Mouse (Mus musculus) MEL (cell line): ENCODE results near the gene Pvrig. TPM values are rescaled to one million over a fixed set of nuclear protein-coding genes. Genes with fewer than 3 reads are reported as not detected.
"Not testable (repeated sequence)": the region's sequence is repeated elsewhere in the genome, so short reads cannot be mapped to it uniquely, and the experiment has no call there.

Source experiments
- DNase-seq: peaks from one replicate; pipeline ENCODE4 v3.0.0; 2011; ENCODE audit warnings: low read depth, low spot score
- H3K27ac ChIP-seq: 2 replicates; pipeline ENCODE4 v1.5.1; 2012; ENCODE audit warnings: low read depth, mild to moderate bottlenecking, control low read depth, low read length, moderate library complexity; ENCODE audit not compliant: control insufficient read depth
- H3K27me3 ChIP-seq, 2 experiments: fragments of 150-350 bp in 1 of 2; sonication (generic) in 1 of 2; 2 replicates each; pipeline ENCODE4 v1.6.1; 2012; ENCODE audit warnings: low read length in 2 of 2, mild to moderate bottlenecking in 2 of 2, improper control_type of control experiment in 1 of 2, moderate library complexity in 1 of 2; ENCODE audit not compliant: insufficient read depth in 2 of 2, control insufficient read depth in 1 of 2
- H3K36me3 ChIP-seq, 2 experiments: 2 replicates each; pipeline ENCODE4 v1.6.1; 2012 to 2014; ENCODE audit warnings: low read length in 2 of 2, improper control_type of control experiment in 1 of 2, inconsistent platforms in 1 of 2, mild to moderate bottlenecking in 1 of 2; ENCODE audit not compliant: insufficient read depth in 2 of 2, control insufficient read depth in 1 of 2
- H3K4me1 ChIP-seq, 2 experiments: fragments of 150-350 bp in 1 of 2; sonication (generic) in 1 of 2; 2 replicates each; pipeline ENCODE4 v1.6.1; 2012; ENCODE audit warnings: low read length in 2 of 2, improper control_type of control experiment in 1 of 2, mild to moderate bottlenecking in 1 of 2; ENCODE audit not compliant: insufficient read depth in 2 of 2, control insufficient read depth in 1 of 2
- H3K4me3 ChIP-seq, 2 experiments: fragments of 150-350 bp in 1 of 2; sonication (generic) in 1 of 2; 2 replicates each; pipeline ENCODE4 v1.5.1; 2012; ENCODE audit warnings: low read depth in 2 of 2, low read length in 2 of 2, mild to moderate bottlenecking in 2 of 2, moderate library complexity in 2 of 2, control low read depth in 1 of 2, improper control_type of control experiment in 1 of 2; ENCODE audit not compliant: control insufficient read depth in 1 of 2, insufficient read depth in 1 of 2
- H3K79me2 ChIP-seq: 2 replicates; pipeline ENCODE4 v1.6.1; 2012; ENCODE audit warnings: mild to moderate bottlenecking, low read length, moderate library complexity; ENCODE audit not compliant: control insufficient read depth, poor library complexity, insufficient read depth
- H3K9ac ChIP-seq: 2 replicates; pipeline ENCODE4 v1.6.1; 2012; ENCODE audit warnings: low read depth, mild to moderate bottlenecking, control low read depth, low read length, moderate library complexity; ENCODE audit not compliant: control insufficient read depth, poor library complexity, severe bottlenecking
- H3K9me3 ChIP-seq: fragments of 150-350 bp; sonication (generic); replicated peaks from 2 replicates; pipeline ENCODE4 v1.6.1; 2012; ENCODE audit warnings: mild to moderate bottlenecking, low read length, improper control_type of control experiment, moderate library complexity; ENCODE audit not compliant: insufficient read depth
- CHD1 ChIP-seq: IDR thresholded peaks from 2 replicates; pipeline ENCODE4 v1.6.1; 2012; ENCODE audit warnings: low read depth, mild to moderate bottlenecking, inconsistent platforms, low read length, improper control_type of control experiment
- CTCF ChIP-seq, 3 experiments: IDR thresholded peaks in 2 of 3; conservative IDR thresholded peaks in 1 of 3; 2 replicates each; pipeline ENCODE4 v1.5.1; 2011 to 2012; ENCODE audit warnings: low read length in 3 of 3, low read depth in 2 of 3, mild to moderate bottlenecking in 2 of 3, improper control_type of control experiment in 1 of 3, inconsistent platforms in 1 of 3, mixed read lengths in 1 of 3, moderate library complexity in 1 of 3; ENCODE audit not compliant: control insufficient read depth in 1 of 3, insufficient read depth in 1 of 3, poor library complexity in 1 of 3, severe bottlenecking in 1 of 3
- JUND ChIP-seq: IDR thresholded peaks from 2 replicates; pipeline ENCODE4 v1.6.1; 2011; ENCODE audit warnings: low read depth, mild to moderate bottlenecking, improper control_type of control experiment, low read length
- KAT2A ChIP-seq: conservative IDR thresholded peaks from 2 replicates; pipeline ENCODE4 v1.6.1; 2012; ENCODE audit warnings: low read depth, low read length, improper control_type of control experiment, inconsistent platforms
- MAZ ChIP-seq: IDR thresholded peaks from 2 replicates; pipeline ENCODE4 v1.6.1; 2012; ENCODE audit warnings: low read depth, mild to moderate bottlenecking, inconsistent platforms, low read length, improper control_type of control experiment
- MEF2A ChIP-seq: IDR thresholded peaks from 2 replicates; pipeline ENCODE4 v1.6.1; 2014; ENCODE audit warnings: low read depth, mild to moderate bottlenecking, inconsistent platforms, low read length, improper control_type of control experiment; ENCODE audit not compliant: poor library complexity, insufficient replicate concordance, severe bottlenecking; ENCODE audit errors: extremely low read depth
- MYC ChIP-seq: IDR thresholded peaks from 2 replicates; pipeline ENCODE4 v1.6.1; 2011; ENCODE audit warnings: low read depth, mild to moderate bottlenecking, low read length, improper control_type of control experiment, moderate library complexity
- NRF1 ChIP-seq: IDR thresholded peaks from 2 replicates; pipeline ENCODE4 v1.6.1; 2014; ENCODE audit warnings: low read depth, mild to moderate bottlenecking, inconsistent platforms, low read length, improper control_type of control experiment, moderate library complexity; ENCODE audit not compliant: poor library complexity, insufficient read depth, severe bottlenecking
- POLR2AphosphoS5 ChIP-seq: IDR thresholded peaks from 2 replicates; pipeline ENCODE4 v1.6.1; 2012; ENCODE audit warnings: low read depth, borderline replicate concordance, mild to moderate bottlenecking, inconsistent platforms, low read length, moderate library complexity, mixed read lengths
- RCOR1 ChIP-seq: IDR thresholded peaks from 2 replicates; pipeline ENCODE4 v1.6.1; 2012; ENCODE audit warnings: low read depth, mild to moderate bottlenecking, inconsistent platforms, low read length, improper control_type of control experiment
- SIN3A ChIP-seq: IDR thresholded peaks from 2 replicates; pipeline ENCODE4 v1.6.1; 2012; ENCODE audit warnings: low read length, improper control_type of control experiment, inconsistent platforms
- SMC3 ChIP-seq: IDR thresholded peaks from 2 replicates; pipeline ENCODE4 v1.6.1; 2011; ENCODE audit warnings: low read depth, low read length, improper control_type of control experiment
- TAL1 ChIP-seq: IDR thresholded peaks from 2 replicates; pipeline ENCODE4 v1.6.1; 2012; ENCODE audit warnings: mild to moderate bottlenecking, inconsistent platforms, low read length, moderate library complexity, mixed read lengths
- TBP ChIP-seq: IDR thresholded peaks from 2 replicates; pipeline ENCODE4 v1.8.0; 2011; ENCODE audit warnings: low read depth, low read length, improper control_type of control experiment
- USF2 ChIP-seq, 2 experiments: IDR thresholded peaks; 2 replicates each; pipeline ENCODE4 v1.6.1; 2011 to 2012; ENCODE audit warnings: improper control_type of control experiment in 2 of 2, low read length in 2 of 2, borderline replicate concordance in 1 of 2, inconsistent platforms in 1 of 2, low read depth in 1 of 2, mild to moderate bottlenecking in 1 of 2; ENCODE audit not compliant: insufficient read depth in 1 of 2
- ZC3H11A ChIP-seq: IDR thresholded peaks from 2 replicates; pipeline ENCODE4 v1.6.1; 2012; ENCODE audit warnings: low read depth, mild to moderate bottlenecking, inconsistent platforms, low read length, improper control_type of control experiment
- ZKSCAN1 ChIP-seq: IDR thresholded peaks from 2 replicates; pipeline ENCODE4 v1.6.1; 2012; ENCODE audit warnings: low read depth, mild to moderate bottlenecking, inconsistent platforms, low read length, improper control_type of control experiment, moderate library complexity
- ZMIZ1 ChIP-seq: IDR thresholded peaks from 2 replicates; pipeline ENCODE4 v1.6.1; 2012; ENCODE audit warnings: low read depth, mild to moderate bottlenecking, inconsistent platforms, low read length, improper control_type of control experiment, moderate library complexity
- ZNF384 ChIP-seq: IDR thresholded peaks from 2 replicates; pipeline ENCODE4 v1.6.1; 2012; ENCODE audit warnings: low read depth, mild to moderate bottlenecking, inconsistent platforms, low read length, improper control_type of control experiment
- polyA plus RNA-seq, 2 experiments: library from polyadenylated mRNA; stranded (reverse) in 1 of 2; unstranded in 1 of 2; fragments of >175 nt in 1 of 2; fragments of >200 nt in 1 of 2; gene quantifications; 2 replicates each; pipeline versions ENCODE4 v1.2.1 to v1.2.4; 2012; ENCODE audit warnings: low replicate concordance in 2 of 2, low read depth in 1 of 2; ENCODE audit not compliant: insufficient read length in 2 of 2, insufficient read depth in 1 of 2, missing spikeins in 1 of 2
- total RNA-seq: library from RNA; depleted of rRNA; stranded (reverse); fragments of 300-350 nt; gene quantifications from 2 replicates; pipeline ENCODE4 v1.2.3, GENCODE M21; 2012

Pvrig gene
- total and polyA plus RNA-seq, 3 experiments = not detected

DNA sequence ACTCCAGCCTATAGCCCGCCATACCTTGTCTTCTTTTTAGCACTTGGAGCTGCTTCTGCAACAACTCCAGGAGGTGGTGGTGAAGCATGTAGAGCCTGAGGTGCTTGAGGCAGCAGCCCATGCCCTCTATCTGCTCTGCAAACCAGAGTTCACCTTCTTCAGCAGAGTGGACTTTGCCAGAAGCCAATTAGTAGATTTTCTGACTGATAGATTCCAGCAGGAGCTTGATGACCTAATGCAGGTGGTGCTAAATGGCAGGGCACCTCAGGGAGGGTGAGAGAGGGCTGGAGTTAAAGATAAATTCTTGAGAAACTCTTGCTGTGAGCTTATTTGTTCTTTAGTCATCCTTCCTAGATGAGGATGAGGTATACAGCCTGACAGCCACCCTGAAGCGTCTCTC is 42.1 kb upstream of the Pvrig start:
- Histone ChIP-seq H3K79me2 (no peaks in the 10 kb centered on the region), H3K4me1 (no peaks in the 10 kb centered on the region), H3K27me3 (no peaks in the 10 kb centered on the region; a peak in 1 of 4 replicates), H3K4me3 (no peak overlapping the region), H3K36me3 (no peaks in the 10 kb centered on the region), H3K9me3 (no peaks in the 10 kb centered on the region), H3K27ac (no peak overlapping the region), H3K9ac (no peak overlapping the region)
- DNase-seq = no peak
- no peak for TF ChIP-seq KAT2A
- no peak for TF ChIP-seq TAL1
- TF ChIP-seq ZC3H11A = no peak
- no peak for TF ChIP-seq CTCF (IDR thresholded peaks at IDR 0.05 in 2 of 3, conservative IDR thresholded peaks at IDR 0.05 in 1 of 3; ENCODE audit: control insufficient read depth in 1 of 3, insufficient read depth in 1 of 3, low read depth in 2 of 3, low read length in 3 of 3, poor library complexity in 1 of 3, severe bottlenecking in 1 of 3)
- no peak for TF ChIP-seq MAZ
- TF ChIP-seq ZKSCAN1 = no peak
- no peak for TF ChIP-seq ZNF384
- no peak for TF ChIP-seq RCOR1
- no peak for TF ChIP-seq POLR2AphosphoS5
- TF ChIP-seq TBP = no peak
- no peak for TF ChIP-seq MEF2A

DNA sequence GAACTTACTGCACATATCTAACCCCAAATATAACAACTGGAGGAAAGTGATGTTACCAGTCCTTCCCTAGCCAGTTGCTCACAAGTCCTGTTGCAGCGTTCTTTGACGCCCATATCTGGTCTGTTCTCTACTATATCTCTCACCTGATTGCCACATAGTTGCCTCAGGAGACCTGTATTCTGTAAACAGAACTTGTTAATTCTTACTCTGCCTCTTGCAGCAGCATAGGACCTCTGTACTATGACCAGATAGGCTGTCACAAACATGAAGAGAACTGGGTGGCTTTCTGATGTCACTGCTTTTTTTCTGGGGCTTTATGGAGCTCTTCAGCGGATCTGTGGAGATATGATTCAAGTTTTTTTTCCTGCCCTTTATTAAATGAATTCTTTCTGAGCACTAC is 29.0 kb upstream of the Pvrig start:
- no peak overlapping the region for H3K4me3 ChIP-seq
- no peak overlapping the region for H3K9ac ChIP-seq
- H3K27me3 ChIP-seq = no peaks in the 10 kb centered on the region
- H3K27ac ChIP-seq = no peak overlapping the region
- H3K9me3 ChIP-seq = no peaks in the 10 kb centered on the region
- DNase-seq = no peak
- H3K79me2 ChIP-seq = no peaks in the 10 kb centered on the region
- no peaks in the 10 kb centered on the region for H3K4me1 ChIP-seq
- H3K36me3 ChIP-seq = no peaks in the 10 kb centered on the region
- no peak for TF ChIP-seq USF2 (IDR thresholded peaks at IDR 0.05; ENCODE audit: borderline replicate concordance in 1 of 2, insufficient read depth in 1 of 2, low read depth in 1 of 2, low read length in 2 of 2)
- no peak for TF ChIP-seq TAL1
- TF ChIP-seq SIN3A = no peak
- no peak for TF ChIP-seq ZC3H11A
- TF ChIP-seq SMC3 = no peak

DNA sequence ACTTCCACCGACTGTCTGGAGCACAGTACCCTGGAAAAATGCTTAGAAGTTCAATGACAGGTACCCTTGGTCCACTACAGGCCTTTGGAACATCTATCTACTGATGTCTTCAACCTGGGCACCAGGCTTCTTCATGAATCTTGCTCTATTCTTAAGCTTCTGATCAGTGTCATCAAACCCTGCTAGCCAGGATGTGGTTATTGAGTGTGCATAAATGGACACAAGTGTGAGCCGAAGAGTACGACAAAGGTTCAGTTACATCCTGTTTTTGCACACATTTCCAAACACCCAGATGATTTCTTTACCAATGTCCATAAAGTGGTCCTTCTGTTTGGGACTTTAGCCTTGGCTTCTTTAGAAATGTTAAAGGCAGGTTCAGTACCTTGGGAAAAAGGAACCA is 1.5 kb downstream of the Pvrig start:
- no peak for DNase-seq
- H3K27me3 ChIP-seq = no peaks in the 10 kb centered on the region
- H3K9ac ChIP-seq = no peak overlapping the region
- H3K4me3 ChIP-seq = no peak overlapping the region
- TF ChIP-seq MYC (no peak), JUND (no peak), NRF1 (no peak), ZNF384 (no peak), POLR2AphosphoS5 (no peak), TAL1 (no peak), ZMIZ1 (no peak), SIN3A (no peak), USF2 (IDR thresholded peaks at IDR 0.05; ENCODE audit: borderline replicate concordance in 1 of 2, insufficient read depth in 1 of 2, low read depth in 1 of 2, low read length in 2 of 2) (no peak), TBP (no peak), CHD1 (no peak)
- H3K79me2 ChIP-seq = no peaks in the 10 kb centered on the region
- no peaks in the 10 kb centered on the region for H3K9me3 ChIP-seq
- no peak overlapping the region for H3K27ac ChIP-seq
- H3K36me3 ChIP-seq = no peaks in the 10 kb centered on the region
- H3K4me1 ChIP-seq = no peaks in the 10 kb centered on the region

- not testable (repeated sequence) for H3K9ac ChIP-seq, H3K79me2 ChIP-seq, H3K27ac ChIP-seq, H3K4me1 ChIP-seq, H3K9me3 ChIP-seq, H3K27me3 ChIP-seq, H3K4me3 ChIP-seq, H3K36me3 ChIP-seq, DNase-seq
Measured at GRCm38 (mm10) chr5:138363208-138363607, 21.4 kb downstream of the Pvrig start.
